Mouse (Mus musculus) gastrocnemius, adult 18-20 months (tissue): ENCODE data around the gene Hist1h3b. TPM values are rescaled to one million over a fixed set of nuclear protein-coding genes. Genes with fewer than 3 reads are reported as not detected.
"Not testable (repeated sequence)": the region's sequence is repeated elsewhere in the genome, so short reads cannot be mapped to it uniquely, and the experiment has no call there.

Experiments used
- DNase-seq: peaks from one replicate; pipeline ENCODE4 v3.0.0; 2021; ENCODE audit warnings: low spot score
- long read RNA-seq, 2 experiments: library from polyadenylated mRNA; stranded (forward); transcript quantifications; one replicate each; pipeline ENCODE4 v2.0.0; 2021
- total RNA-seq, 2 experiments: library from RNA; stranded (reverse); gene quantifications; 2 replicates each; pipeline ENCODE4 v1.2.3; 2021

Hist1h3b gene
- 1 to 10 TPM in 1 of 2 experiments, not detected in 1; 1.3 TPM for total RNA-seq
- long read RNA-seq, experiment 1: 0 reads
- long read RNA-seq, experiment 2: 0 reads

DNA sequence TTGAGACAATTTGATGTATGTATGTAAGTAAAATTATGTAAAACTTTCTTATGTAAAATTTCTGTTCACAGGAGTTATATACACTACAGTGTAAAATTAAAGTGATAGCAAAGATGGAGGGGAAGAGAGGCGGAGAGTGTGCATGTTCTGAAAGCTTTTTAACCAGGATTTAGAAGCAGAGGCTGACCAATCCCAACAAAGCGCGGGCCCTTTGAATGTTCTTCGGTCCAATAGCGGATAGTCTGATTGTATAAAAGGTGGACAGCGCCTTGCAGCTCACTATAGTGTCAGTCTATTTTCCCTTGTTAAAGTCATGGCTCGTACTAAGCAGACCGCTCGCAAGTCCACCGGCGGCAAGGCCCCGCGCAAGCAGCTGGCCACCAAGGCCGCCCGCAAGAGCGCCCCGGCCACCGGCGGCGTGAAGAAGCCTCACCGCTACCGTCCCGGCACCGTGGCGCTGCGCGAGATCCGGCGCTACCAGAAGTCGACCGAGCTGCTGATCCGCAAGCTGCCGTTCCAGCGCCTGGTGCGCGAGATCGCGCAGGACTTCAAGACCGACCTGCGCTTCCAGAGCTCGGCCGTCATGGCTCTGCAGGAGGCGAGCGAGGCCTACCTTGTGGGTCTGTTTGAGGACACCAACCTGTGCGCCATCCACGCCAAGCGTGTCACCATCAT lies at the start of gene Hist1h3b:
Hist1h3b (plus strand) TSS at position 201 of the 675 bp plus-strand sequence.
- peak; percentile 44 for DNase-seq

DNA sequence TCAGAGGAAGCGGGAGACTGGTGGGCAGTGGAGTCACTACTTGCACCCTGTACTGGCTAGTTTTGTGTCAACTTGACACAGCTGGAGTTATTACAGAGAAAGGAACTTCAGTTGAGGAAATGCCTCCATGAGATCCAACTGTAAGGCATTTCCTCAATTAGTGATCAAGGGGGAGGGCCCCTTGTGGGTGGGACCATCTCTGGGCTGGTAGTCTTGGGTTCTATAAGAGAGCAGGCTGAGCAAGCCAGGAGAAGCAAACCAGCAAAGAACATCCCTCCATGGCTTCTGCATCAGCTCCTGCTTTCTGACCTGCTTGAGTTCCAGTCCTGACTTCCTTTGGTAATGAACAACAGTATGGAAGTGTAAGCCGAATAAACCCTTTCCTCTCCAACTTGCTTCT lies 49.3 kb upstream of the Hist1h3b start:
- not testable (repeated sequence) for DNase-seq

DNA sequence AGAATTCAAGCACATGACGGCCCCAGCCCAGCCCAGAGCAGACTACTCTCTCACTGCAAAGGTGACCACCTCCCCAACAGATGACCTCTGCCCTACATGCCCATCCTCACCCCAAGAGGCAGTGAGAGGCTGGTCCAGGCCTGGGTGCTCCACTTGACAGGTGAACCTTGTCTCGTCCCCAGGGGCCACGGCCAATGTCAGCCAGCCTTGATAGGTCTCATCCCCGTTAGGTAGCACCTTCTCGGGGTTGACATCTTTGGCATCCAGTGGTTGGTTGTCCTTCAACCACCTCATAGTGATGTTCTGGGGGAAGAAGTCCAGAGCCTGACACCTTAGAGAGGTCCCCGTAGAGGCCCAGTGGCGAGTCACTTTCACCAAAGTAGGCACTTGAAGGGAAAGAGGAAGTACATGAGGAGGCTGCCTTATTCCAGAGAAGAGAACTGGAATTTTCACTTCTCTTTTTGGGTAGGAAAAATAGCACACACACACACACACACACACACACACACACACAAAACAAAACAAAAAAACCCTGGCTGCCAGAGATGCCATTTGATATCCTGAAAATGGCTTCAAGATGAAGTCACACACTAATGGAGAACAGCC lies 46.2 kb upstream of the Hist1h3b start:
- no peak for DNase-seq

DNA sequence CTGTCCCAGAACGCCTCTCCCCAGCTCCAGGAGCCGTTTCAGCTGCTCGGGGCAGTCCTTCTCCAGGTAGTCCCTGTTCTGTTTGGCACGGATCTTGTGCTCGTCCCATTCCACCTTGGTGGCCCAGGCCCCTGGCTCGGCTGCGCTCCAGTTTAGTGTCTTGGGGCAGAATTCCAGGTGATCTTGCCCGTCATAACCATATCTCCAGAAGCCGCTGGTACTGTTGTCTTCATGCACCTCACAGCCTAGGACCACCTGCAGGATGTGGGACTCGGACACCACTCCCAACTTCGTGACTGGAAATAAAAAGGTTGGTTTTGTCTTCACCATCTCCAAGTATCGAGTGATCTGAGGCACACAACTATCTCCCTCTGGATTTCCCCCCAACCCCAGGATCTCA lies 45.3 kb upstream of the Hist1h3b start:
- no peak for DNase-seq

DNA sequence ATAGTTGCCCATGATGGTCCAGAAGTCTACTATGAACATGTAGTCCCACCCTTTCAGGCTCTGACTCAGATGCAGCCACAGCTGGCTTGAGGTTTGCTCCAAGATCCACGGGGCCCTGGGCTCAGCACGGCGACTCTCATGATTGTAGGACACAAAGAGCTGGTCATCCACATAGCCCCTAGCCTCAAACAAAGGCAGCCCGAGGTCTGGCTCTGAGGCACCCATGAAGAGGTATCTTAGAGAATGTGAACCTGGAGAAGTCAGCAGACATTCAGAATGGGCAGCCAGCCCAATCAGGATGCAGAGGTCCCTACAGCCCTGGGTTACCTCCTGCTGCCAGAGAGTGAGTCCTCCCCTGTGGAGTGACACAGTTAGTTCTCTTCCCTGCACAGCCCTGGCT lies 44.0 kb upstream of the Hist1h3b start:
- no peak for DNase-seq

DNA sequence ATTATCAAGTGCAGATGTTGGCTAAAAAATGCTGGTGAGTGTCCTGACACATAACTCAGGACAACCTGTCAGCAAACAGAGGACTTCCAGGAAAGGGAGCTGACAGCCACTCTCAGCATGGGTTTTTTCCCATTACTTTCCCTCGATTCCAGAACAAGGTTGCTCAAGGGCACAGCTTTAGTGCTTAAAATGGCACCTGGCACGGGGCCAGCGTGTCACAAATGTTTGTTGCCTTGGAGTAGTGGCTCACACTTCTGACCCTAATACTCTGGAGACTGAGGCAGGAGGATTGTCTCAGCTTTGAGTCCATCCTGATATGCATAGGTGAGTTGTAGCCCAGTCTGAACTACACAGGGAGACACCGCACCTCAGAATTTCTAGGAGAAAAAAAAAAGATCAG lies 43.4 kb upstream of the Hist1h3b start:
- DNase-seq: no peak

DNA sequence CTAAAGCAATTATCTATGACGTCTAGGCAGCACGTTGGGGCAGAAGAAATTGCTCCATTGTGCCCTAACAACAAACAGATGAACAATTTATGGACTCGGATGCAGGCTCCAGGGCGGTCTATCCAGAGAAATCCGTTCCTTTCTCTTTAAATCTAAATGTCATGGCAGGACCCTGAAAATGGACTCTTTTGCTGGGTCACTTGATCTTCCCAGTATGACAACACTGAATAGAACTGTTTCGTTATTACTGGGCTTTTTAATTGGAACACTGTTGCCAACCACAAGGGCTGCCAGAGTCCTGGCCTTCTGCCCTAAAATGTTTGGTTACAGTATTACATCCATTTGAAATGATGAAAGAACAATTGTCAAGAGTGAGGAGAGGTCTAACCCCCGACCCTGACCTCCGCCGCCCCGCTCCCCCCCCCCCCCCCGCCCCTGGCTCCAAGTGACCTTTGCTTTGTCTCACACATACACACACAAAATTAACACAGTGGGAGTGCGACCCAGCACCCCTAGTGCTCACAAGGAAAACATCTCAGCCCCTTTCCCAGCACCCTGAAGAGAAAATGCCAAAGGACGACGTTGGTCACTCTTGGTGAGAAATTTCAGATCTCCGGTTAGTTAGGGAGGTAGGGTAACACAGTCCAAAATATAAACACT lies 42.2 kb upstream of the Hist1h3b start:
- DNase-seq: no peak

DNA sequence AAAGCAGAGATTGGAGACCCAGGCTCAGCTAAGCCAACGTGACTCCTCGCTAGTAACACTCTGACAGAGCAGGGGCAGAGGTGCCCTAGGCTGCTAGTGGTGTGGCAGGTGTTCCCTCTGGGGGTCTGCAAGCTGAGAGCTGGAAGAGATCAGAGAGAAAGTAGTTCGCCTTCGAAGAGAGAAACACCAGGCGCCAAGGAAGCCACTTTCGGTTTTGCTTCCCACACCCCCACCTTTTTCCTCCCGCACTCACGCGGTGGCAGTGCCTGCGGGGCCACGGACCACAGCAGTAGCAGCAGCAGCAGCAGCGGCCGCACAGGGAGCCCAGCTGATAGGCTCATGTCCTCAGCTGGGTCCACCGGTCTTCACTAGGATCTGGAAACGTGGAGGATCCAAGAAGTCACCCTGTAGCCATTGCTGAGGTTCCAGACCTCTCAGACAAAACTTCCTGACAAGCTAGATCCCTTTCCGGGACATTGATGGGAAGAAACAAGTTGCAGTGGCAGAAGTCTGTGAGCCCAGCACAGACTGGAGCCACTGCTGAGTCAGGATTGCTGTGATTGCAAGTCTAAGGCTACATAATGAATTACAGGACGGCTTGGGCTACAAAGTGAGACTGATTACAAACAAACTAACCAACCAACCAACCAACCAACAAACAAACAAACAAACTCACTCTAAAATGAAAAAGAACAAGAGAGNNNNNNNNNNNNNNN lies 41.5 kb upstream of the Hist1h3b start, which contains the start of gene Hfe:
Hfe (minus strand) TSS at position 481 of the 716 bp plus-strand sequence.
- DNase-seq: peak; percentile 53

DNA sequence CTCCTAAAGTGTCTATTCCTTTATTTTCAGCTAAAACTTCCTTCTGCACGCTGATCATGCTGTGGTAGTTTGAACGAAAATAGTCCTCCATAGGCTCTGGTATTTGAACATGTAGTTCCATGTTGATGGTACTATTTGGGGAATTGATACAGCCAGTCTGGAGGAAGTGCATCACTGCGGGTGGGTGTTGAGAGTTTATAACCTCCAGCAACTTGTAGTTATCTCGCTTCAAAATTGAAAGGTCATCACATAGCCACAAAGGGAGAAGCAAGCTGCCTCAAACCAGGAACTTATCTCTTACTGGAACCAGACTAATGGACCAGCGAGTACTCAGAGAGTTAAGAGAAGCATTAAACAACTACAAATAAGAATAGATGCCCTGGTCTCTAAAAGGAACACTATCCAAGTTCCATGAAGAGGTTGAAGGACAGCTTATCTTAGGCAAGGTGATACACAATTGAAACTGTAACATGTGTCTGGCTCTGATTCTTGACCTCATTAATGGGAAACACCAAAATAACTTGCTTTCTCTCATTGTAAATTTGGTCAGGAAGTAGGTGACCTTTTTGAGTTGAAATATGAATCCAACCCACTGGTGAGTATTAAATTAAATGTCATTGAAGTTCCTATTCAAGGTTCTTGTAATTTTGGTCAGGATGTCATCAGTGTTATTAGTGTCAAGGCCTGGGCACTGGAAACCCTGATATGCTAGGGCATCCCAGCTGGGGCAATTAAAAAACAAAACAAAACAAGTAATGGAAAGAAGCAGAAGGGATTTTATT lies 35.6 kb upstream of the Hist1h3b start:
- DNase-seq: no peak

DNA sequence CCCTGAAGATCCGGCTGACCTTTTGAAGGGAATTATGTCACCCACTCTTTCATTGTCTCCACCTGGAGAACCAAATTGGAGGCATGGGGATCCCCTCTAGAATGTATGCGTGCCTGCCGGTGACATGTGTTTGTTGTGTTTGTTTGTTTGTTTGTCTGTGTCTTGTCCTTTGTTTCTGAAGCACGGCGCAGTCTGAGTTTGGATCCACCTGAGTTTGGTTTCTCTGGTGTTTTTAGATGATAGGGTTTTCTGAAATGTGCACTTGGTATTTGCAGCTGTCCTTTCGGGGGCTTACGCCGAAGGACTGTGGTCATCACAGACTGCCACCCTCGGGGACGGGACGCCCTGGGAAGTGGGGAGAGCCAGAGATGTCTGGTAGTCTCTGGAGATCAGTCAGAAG lies 34.9 kb upstream of the Hist1h3b start:
- no peak for DNase-seq

DNA sequence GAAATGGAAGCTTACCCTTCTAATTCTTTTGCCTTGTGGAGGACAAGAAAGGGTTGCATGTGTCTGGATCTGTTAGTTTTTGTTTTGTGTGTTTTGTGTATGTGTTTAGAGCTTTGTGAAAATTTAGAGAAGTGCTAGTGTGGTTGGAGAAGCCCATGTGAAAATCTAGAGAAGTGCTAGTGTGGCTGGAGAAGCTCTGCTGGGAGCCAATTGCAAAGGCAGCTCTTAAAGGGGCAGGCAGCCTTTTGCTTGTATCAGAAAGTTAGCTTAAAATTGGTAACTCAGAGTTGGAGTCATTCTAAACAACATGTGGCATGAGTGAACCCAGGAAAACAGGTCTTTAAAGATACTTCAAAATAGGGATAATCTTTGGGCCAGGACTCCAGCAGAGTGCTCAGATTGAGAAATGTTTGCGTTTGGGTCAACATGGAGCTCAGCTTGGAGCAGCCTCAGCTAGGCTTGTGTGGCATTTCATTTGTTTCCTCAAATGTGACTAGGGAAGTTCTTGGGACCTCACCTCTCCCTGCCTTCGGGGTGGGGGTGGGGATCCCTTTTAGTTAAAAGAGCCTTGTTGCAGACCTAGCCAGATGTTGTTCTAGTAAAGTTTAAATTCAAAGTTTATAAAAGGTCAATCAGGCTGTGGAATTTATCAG lies 34.3 kb upstream of the Hist1h3b start:
- DNase-seq: not testable (repeated sequence)

DNA sequence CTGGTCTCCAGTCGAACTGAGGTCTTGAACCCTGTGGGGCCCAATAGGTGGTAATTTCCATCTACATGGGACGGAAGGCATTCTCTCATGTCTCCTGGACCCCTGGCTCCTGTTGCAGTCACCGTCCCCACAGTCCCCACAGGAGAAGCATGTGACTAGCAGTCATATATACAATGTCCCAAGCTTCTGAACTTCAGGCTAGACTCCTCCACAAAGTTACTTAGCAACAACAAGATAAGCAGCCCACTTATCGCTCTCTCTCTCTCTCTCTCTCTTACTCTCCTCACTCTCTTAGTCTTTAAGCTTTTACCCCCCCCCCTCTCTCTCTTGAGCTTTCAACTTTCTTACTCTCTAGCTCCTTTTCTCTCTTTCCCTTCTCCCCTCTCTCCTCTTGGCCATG lies 27.8 kb upstream of the Hist1h3b start:
- DNase-seq: no peak

DNA sequence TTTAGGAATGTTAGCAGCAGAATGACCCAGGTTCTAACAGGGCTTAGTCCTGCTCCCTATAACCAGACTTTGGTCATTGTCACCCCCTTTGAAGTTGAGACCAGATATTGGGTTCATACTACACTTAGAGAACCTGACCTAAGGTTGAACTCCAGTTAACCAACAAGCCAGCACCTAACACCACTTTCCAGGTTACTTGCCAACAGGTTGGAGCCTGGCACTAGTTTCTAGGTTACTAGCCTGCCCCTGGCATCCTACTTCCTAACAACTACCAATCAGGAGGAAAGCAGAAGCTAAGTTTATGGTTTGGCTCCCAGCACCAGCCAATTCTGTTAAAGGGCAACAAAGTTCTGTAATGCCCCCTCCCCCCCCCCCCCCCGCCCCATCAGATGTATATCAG lies 26.9 kb upstream of the Hist1h3b start:
- no peak for DNase-seq

DNA sequence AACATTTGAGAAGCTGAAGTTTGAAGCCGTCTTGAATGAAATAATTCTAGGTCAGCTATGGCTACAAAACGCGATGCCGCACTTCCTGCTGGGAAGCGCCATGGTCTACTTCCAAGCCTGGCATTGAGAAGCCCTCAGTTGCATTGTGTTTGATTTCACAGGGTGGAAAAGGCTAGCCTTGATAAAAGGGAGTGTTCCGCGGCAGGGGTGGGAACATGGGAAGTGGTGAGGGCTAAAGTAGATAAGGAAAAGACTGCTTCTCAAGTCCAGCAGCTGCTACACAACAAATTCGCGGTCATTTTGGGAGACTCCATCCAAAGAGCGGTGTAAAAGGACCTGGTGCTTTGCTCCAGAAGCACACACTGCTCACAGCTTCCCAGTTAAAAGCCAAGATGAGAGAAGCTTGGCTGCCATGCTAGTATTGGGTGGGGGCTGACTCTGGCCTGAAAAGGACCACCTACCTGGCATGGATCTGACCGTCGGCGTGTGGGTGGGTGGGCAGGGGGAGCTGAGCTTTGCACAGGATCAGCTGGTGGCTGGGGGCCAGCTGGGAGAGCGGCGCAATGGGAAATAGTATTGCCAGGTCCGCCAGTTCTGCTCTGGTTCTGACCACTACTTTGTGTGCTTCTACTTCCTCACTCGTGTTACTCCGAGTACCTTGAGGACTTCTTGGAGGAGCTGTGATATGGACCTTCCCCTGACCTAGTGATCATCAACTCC lies 23.4 kb upstream of the Hist1h3b start:
- no peak for DNase-seq

DNA sequence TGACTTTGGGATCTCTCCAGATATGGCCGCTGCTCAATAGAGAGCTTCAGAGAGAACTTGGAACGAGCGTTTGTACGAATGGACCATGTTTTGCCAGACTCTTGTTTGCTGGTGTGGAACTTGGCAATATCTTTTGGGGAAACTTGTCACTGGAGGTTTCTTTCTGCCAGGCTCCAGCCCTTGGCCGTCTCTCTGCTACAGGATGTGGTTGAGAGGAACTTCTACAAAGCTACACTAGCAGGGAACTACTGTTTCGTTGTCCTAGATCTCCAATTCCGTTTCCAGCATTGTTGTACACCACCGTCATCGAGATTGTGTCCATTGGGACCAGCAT lies 22.9 kb upstream of the Hist1h3b start:
- peak; percentile 20 for DNase-seq

DNA sequence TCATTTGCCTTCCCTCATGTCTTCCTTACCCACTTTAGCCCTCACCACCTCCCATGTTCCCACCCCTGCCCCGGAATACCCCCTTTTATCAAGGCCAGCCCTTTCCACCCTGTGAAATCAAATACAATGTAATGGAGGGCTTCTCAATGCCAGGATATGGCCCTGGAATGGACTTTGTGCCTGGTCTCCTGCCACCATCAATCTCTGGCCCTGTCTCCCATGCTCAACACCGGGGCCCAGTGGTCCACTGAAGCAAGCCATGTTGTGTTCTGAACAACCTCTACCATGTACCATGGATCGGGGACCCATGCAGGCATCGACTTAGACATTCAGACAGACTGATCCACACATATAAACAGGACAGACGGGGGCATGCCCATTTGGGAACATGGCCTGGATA lies 22.4 kb upstream of the Hist1h3b start:
- no peak for DNase-seq

DNA sequence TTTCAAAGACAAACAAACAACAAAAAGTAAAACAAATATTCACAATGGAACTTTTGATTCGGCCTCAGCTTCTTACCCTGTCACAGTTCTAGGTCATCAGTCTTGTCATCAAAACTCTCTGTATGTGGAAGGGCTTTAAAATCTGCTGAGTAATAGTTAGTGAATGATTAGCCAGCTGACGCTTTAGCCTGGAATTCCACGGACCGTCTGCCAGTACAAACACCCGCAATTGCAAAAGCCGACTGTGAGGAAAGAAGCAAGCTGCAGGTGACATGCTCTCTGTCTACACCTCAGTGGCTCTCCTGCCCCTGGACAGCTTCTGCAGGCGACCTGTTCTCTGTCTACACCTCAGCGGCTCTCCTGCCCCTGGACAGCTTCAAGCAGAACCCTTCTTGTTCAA lies 21.6 kb upstream of the Hist1h3b start:
- DNase-seq: peak; percentile 24

DNA sequence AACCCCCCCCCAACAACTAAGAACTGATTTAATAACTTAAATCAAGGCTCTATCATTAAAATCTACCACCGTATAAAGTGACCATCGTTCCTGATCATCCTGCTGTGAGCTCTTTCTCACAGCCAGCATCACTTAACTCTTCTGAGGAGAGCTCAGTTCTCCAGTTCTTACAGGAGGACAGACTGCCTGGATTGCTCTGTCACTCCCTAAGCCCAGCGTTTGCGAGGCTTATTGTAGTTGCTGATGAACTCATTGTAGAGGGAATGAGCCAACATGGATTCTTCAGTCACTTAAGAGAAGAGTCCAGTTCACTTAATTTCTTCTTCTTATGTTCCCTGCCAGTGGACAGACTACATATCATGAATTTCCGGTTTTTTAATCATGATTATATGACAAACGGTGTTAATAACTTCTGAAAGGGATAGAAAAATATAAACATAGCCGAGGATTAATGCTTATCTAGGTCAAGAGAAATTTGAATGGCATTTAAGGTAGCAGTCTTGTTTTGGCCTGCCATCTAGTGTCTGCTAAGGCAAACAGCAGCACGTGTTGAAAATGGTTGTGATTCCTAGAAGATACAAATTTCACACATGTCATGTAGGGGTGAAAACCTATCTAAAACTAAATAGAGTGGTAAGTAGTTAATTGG lies 19.8 kb upstream of the Hist1h3b start:
- DNase-seq: peak; percentile 37

DNA sequence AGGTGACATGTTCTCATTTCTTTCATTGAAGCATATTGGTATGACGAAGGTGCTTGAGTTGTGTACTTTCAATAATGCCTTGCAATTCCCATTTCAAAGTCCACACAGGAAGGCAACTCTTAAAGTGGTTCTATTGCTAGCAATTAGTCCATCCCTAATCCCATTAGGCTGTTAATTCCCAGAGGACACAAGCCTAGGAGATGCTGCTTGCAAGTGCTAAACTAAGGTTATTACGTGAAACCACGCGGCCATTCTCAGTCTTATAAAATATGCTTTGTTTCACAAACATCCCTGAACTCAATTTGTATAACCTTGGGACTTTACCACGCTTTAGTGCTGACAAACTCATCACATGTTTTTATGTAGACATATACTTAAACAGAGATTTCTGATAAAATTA lies 15.0 kb upstream of the Hist1h3b start:
- DNase-seq: no peak

DNA sequence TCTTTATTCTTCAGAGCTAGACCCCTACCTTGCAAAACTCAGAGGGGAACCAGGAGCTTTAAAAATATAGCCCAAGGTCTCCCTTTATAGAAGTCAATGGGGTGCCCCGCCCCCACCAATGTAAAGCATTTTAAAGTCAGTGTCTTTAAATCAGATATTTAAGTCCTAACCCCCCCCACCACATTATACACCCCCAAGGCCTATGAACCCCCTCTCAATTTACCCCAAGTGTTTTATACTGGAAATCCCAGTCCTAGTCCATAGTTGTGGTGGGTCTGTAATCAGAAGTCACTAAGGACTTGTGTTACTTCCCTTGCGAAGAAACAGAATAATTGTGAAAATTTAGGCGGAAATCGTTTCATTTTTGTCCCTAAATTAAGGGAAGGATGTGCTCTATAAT lies 14.0 kb upstream of the Hist1h3b start:
- DNase-seq: no peak
